Mouse (Mus musculus) forebrain, embryonic 12.5 days (tissue): Measurements from ENCODE around the gene Zfp772. TPM values are rescaled to one million over a fixed set of nuclear protein-coding genes. Genes with fewer than 3 reads are reported as not detected.
"Not testable (repeated sequence)": the region's sequence is repeated elsewhere in the genome, so short reads cannot be mapped to it uniquely, and the experiment has no call there.

Source experiments
- ATAC-seq: fragments of 200-750 bp; cut with Nextera tagmentation; 2 replicates; pipeline ENCODE4 v1.8.0; 2017; ENCODE audit warnings: moderate TSS enrichment; ENCODE audit not compliant: low FRiP score
- H3K27ac ChIP-seq: fragments of 300-500 bp; sonication (generic); 2 replicates; pipeline ENCODE4 v1.5.1; 2016; ENCODE audit warnings: mild to moderate bottlenecking
- H3K27me3 ChIP-seq: fragments of 300-500 bp; sonication (generic); 2 replicates; pipeline ENCODE4 v1.6.1; 2016; ENCODE audit warnings: mild to moderate bottlenecking
- H3K36me3 ChIP-seq: fragments of 300-500 bp; sonication (generic); replicated peaks from 2 replicates; pipeline ENCODE4 v1.6.1; 2016; ENCODE audit warnings: mild to moderate bottlenecking
- H3K4me1 ChIP-seq: fragments of 300-500 bp; sonication (generic); 2 replicates; pipeline ENCODE4 v1.6.1; 2016
- H3K4me2 ChIP-seq: fragments of 300-500 bp; sonication (generic); 2 replicates; pipeline ENCODE4 v1.6.1; 2016; ENCODE audit warnings: mild to moderate bottlenecking, moderate library complexity
- H3K4me3 ChIP-seq: fragments of 300-500 bp; sonication (generic); replicated peaks from 2 replicates; pipeline ENCODE4 v1.5.1; 2016; ENCODE audit warnings: mild to moderate bottlenecking
- H3K9ac ChIP-seq: fragments of 300-500 bp; sonication (generic); 2 replicates; pipeline ENCODE4 v1.6.1; 2016; ENCODE audit warnings: mild to moderate bottlenecking
- H3K9me3 ChIP-seq: fragments of 300-500 bp; sonication (generic); 2 replicates; pipeline ENCODE4 v1.6.1; 2016
- WGBS: fragments of 180-500 bp; shearing (Covaris S2); methylation state at CpG from one replicate; pipeline ENCODE4 v1.1.7; 2016; 5-methylcytosine and 5-hydroxymethylcytosine counted together
- polyA plus RNA-seq: library from polyadenylated mRNA; unstranded; fragments of >200 nt; fragmentation: Nextera tagmentation; extraction: Ambion mirVana; gene quantifications from 2 replicates; pipeline ENCODE4 v1.2.1, GENCODE M21; 2016

Gene Zfp772
- polyA plus RNA-seq: 9.3 and 9.5 TPM in 2 replicates

GRCm38 (mm10) chr7:7209313-7210151 is at the start of gene Zfp772:
Zfp772 (minus strand) TSS chr7:7209998.
- not testable (repeated sequence) for H3K36me3 ChIP-seq, H3K27me3 ChIP-seq, H3K27ac ChIP-seq, H3K4me1 ChIP-seq, ATAC-seq, H3K9me3 ChIP-seq
- H3K9ac ChIP-seq: peak within 1 kb of the TSS; percentile 38; the same call in 1 of the 2 replicates
- H3K4me2 ChIP-seq: peak within 1 kb of the TSS; percentile 57
- H3K4me3 ChIP-seq: peak within 1 kb of the TSS; percentile 49
- WGBS: 2% methylated on average over 24 of the region's 24 CpGs

DNA sequence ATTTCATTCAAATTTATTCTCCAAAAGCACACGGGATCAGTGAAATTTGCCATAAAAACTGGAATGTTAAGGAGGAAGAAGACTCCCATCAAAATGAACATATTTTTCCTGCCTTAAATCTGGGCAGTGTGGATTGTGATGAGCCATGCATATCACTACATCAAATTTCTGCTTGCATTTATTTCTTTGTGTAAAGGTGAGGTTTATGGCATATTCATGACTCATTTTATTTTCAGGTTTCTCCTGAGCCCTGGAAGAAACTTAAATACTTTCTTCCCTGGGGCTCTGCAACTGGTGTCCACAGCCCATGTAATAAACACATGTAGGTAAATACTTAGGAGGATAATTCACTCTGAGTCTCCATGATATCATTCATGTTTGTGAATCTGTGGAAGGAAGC is 37.4 kb upstream of the Zfp772 start, which contains the start of gene Vmn2r29:
Vmn2r29 (minus strand) TSS at position 101 of the 400 bp plus-strand sequence.
- H3K27me3 ChIP-seq, H3K36me3 ChIP-seq, ATAC-seq, H3K9ac ChIP-seq, H3K4me3 ChIP-seq, H3K9me3 ChIP-seq, H3K4me1 ChIP-seq, H3K27ac ChIP-seq, H3K4me2 ChIP-seq: not testable (repeated sequence)
- no CpG with 5 or more reads among the region's 1 CpGs for WGBS

DNA sequence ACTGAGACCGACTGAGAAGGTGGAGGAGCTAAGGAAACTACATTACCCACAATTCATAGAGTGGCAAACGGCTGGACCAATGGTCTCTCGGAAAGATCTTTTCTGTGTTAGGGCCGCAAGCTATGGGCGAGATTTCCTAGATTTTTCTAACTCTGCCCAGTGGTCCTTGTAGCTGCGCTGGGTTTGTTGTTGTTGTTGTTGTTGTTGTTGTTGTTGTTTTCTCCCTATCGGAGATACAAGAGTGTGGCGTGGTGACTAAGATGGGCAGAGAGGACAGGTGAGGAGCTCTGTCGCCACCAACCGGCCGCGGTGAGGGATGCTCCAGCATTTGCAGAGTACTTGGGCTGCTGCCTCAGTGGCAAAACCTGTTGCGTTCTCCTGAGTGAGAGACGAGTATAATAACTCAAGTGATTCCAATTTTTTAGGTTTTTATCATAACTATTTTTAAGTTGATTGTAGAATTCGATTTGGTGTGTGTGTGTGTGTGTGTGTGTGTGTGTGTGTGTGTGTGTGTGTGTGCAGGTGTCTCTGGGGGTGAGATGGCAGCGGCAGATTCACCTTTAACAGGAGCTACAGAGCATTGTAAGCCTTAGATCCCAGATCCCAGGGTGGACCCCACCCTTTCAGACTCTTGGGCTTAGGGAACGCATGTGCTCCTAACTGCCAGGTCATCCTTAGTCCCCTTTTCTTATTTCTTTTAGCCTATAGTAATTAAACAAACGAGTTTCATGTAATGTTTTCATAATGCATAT is 21.4 kb downstream of the Zfp772 start:
- Histone ChIP-seq H3K9me3 (no peaks in the 10 kb centered on the region), H3K4me3 (peak overlapping the region; percentile 53), H3K27ac (no peak overlapping the region), H3K27me3 (no peaks in the 10 kb centered on the region), H3K4me2 (peak overlapping the region; percentile 48), H3K4me1 (no peaks in the 10 kb centered on the region), H3K9ac (no peak overlapping the region), H3K36me3 (peaks cover 8% of the 10 kb centered on the region; the same call in 1 of the 2 replicates)
- ATAC-seq: peak; percentile 97
- WGBS: 10% methylated on average over 18 of the region's 18 CpGs

DNA sequence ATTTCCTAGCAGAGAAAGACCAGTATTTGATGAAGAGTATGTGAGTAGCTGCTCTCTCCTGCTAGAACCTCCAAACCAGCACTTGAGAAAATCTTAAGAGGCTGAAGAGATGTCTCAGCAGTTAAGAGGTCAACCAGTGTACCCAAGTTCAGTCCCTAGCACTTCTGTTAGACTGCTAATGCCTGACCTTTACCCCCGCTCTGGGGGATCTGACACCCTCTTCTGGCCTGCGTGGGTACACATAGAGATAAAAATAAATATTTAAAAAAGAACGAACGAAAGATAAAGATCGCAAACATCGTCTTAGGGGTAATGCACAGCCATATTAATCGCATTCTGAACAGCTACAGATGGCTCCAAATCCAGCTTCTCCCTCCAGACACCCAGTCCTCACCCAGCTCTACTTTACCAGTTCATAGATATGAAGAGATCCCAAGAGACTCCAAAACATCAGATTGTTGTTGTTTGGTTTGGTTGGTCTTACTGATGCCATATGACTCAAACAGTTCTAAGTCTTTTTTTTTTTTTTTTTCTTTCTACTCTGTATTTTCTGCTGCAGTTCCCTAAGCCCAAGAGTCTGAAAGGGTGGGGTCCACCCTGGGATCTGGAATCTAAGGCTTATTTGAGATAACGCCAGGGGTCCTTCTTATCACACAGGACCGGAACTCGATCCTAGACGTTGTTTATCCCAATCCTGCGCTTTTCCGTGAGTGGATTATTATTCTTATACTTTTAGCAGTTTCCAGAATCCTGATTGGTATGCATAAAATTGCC is 22.2 kb downstream of the Zfp772 start:
- H3K9ac ChIP-seq: no peak overlapping the region
- H3K4me2 ChIP-seq: peak overlapping the region; percentile 48
- WGBS: 43% methylated on average over 13 of the region's 13 CpGs

DNA sequence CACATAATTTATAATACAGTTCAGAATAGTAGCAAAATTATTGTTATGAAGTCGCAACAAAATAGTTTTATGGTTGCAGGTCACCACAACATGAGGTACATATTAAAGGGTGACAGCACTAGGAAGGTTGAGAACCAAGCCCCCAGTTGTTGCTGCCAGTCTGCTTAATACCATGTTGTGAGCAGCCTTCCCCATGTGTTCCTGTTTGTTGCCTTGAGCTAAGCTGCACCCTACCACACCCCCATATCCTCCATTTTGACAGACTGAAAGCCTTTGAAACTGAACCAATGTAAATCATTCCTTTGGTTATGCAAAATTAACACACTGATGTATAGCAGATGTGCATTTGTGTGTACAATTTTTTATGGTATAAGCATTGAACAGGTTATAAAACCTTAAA is 23.9 kb downstream of the Zfp772 start:
- Histone ChIP-seq H3K36me3 (peaks cover 30% of the 10 kb centered on the region), H3K27ac (no peak overlapping the region), H3K27me3 (no peaks in the 10 kb centered on the region), H3K4me3 (no peak overlapping the region), H3K9me3 (no peaks in the 10 kb centered on the region), H3K9ac (no peak overlapping the region), H3K4me1 (no peaks in the 10 kb centered on the region), H3K4me2 (no peak overlapping the region)
- ATAC-seq: no peak
- 85% methylated on average over 1 of the region's 1 CpGs for WGBS

More for the DNA sequence above, 22.2 kb downstream of the Zfp772 start:
- Histone ChIP-seq H3K36me3 (peaks cover 13% of the 10 kb centered on the region), H3K4me3 (peak overlapping the region; percentile 53), H3K4me1 (no peaks in the 10 kb centered on the region), H3K9me3 (no peaks in the 10 kb centered on the region), H3K27ac (no peak overlapping the region), H3K27me3 (no peaks in the 10 kb centered on the region)
- peak; percentile 73 for ATAC-seq

DNA sequence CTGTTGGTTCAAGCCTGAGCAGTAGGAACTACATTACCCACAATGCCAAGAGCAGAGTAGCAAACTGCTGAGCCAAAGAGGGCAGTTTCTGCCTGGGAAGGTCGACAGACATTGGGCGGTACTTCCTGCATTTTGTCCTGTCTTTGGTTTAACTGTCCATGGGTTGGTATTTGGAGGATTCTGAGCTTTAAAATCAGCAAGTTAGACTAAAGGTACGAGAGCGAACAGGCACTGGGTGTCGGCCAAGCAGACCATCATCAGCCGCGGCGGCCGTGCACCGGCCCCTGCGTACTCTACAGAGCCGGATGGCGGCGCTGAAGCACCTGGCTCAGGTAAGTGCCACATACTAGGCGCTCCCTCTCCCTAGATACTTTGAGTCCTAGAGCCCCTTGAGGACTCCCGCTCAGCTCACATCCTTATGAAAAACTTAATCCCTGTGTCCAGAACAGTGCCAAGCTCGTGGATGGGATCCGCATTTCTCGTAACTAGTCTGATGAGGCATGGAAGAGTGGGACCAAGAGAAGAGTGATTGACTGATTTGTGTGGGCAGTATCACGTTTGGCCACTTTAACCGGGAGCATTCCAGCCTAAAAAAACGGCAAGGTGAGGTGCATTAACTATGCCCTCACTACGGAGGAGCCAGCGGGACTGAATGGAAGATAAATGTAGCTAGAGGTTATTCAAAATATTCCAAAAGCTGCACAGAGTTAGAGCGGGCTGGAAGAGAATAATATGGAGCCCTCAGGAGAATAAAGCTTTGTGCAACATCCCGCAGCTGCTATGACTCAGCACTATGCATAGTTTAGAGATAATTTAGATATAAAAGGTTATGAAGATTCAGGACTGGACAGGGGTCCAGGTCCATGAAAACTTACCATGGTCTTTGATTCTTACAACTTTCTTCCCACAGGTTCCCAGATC is 38.3 kb downstream of the Zfp772 start, which contains the start of gene Zfp418:
Zfp418 (plus strand) TSS at position 104 of the 921 bp plus-strand sequence.
- Histone ChIP-seq H3K36me3 (peaks cover 8% of the 10 kb centered on the region), H3K9ac (peak within 1 kb of the TSS; percentile 72), H3K4me2 (peak within 1 kb of the TSS; percentile 75), H3K27ac (no peak within 1 kb of the TSS), H3K9me3 (no peaks in the 10 kb centered on the region), H3K27me3 (no peaks in the 10 kb centered on the region), H3K4me3 (peak within 1 kb of the TSS; percentile 69), H3K4me1 (peaks cover 7% of the 10 kb centered on the region; the same call in 1 of the 2 replicates)
- 1% methylated on average over 26 of the region's 26 CpGs for WGBS
- ATAC-seq: peak; percentile 97

Other genes starting within 250 kb of the Zfp772 start
- not detected in 2 replicates for gene Aurkc, start 214.7 kb downstream of the Zfp772 start, polyA plus RNA-seq
- 18.1 and 19.3 TPM in 2 replicates for gene Zfp954, start 88.5 kb downstream of the Zfp772 start, polyA plus RNA-seq
- gene Zfp773, start 73.2 kb downstream of the Zfp772 start, polyA plus RNA-seq: 12.3 and 12.8 TPM in 2 replicates
- gene Zfp418, start 38.7 kb downstream of the Zfp772 start, polyA plus RNA-seq: 3.3 and 3.9 TPM in 2 replicates
- 0.78 and 1.1 TPM in 2 replicates for gene Vmn2r29, start 37.3 kb upstream of the Zfp772 start, polyA plus RNA-seq
- gene Gm45844, start 68.3 kb upstream of the Zfp772 start, polyA plus RNA-seq: 1.4 and 2.6 TPM in 2 replicates
- 73.0 and 81.7 TPM in 2 replicates for gene Clcn4, start 90.9 kb upstream of the Zfp772 start, polyA plus RNA-seq
- not detected in 2 replicates for gene Vmn2r30, start 127.6 kb upstream of the Zfp772 start, polyA plus RNA-seq
- not detected in 2 replicates for gene Gm45783, start 164.6 kb upstream of the Zfp772 start, polyA plus RNA-seq
- not detected in 2 replicates for gene Vmn2r31, start 189.7 kb upstream of the Zfp772 start, polyA plus RNA-seq